Mouse (Mus musculus): ENCODE data around the gene Ccdc88b. TPM values are rescaled to one million over a fixed set of nuclear protein-coding genes. Genes with fewer than 3 reads are reported as not detected.

Ccdc88b gene
- polyA plus RNA-seq (2014; fragmentation: Illumina TruSeq; extraction: RNeasy Lipid Tissue Mini Kit (QIAGEN cat#74804); ENCODE audit: low read depth, low replicate concordance) = 2.5 TPM

GRCm38 (mm10) chr19:6858031-6858430 is at the start of gene Ccdc88b:
Gene Ccdc88b, minus strand, starts transcription at chr19:6858211.

GRCm38 (mm10) chr19:6840475-6841291 is 17.3 kb downstream of the Ccdc88b start, which contains the start of gene Rps6ka4:
Gene Rps6ka4, minus strand, starts transcription at chr19:6840636.

Other genes with a start within 250 kb of the Ccdc88b start
- 20.0 TPM for gene Rps6ka4, start 17.6 kb downstream of the Ccdc88b start, polyA plus RNA-seq (2014; fragmentation: Illumina TruSeq; extraction: RNeasy Lipid Tissue Mini Kit (QIAGEN cat#74804); ENCODE audit: low read depth, low replicate concordance)
- 56.4 TPM for gene Trmt112, start 51.5 kb upstream of the Ccdc88b start, polyA plus RNA-seq (2014; fragmentation: Illumina TruSeq; extraction: RNeasy Lipid Tissue Mini Kit (QIAGEN cat#74804); ENCODE audit: low read depth, low replicate concordance)
- 299 TPM for gene Prdx5, start 51.9 kb upstream of the Ccdc88b start, polyA plus RNA-seq (2014; fragmentation: Illumina TruSeq; extraction: RNeasy Lipid Tissue Mini Kit (QIAGEN cat#74804); ENCODE audit: low read depth, low replicate concordance)
- 28.7 TPM for gene Esrra, start 63.6 kb upstream of the Ccdc88b start, polyA plus RNA-seq (2014; fragmentation: Illumina TruSeq; extraction: RNeasy Lipid Tissue Mini Kit (QIAGEN cat#74804); ENCODE audit: low read depth, low replicate concordance)
- gene Catsperz, start 67.2 kb upstream of the Ccdc88b start, polyA plus RNA-seq (2014; fragmentation: Illumina TruSeq; extraction: RNeasy Lipid Tissue Mini Kit (QIAGEN cat#74804); ENCODE audit: low read depth, low replicate concordance) = 10.1 TPM
- gene Kcnk4, start 76.3 kb upstream of the Ccdc88b start, polyA plus RNA-seq (2014; fragmentation: Illumina TruSeq; extraction: RNeasy Lipid Tissue Mini Kit (QIAGEN cat#74804); ENCODE audit: low read depth, low replicate concordance) = 0.31 TPM
- 54.0 TPM for gene Bad, start 83.7 kb upstream of the Ccdc88b start, polyA plus RNA-seq (2014; fragmentation: Illumina TruSeq; extraction: RNeasy Lipid Tissue Mini Kit (QIAGEN cat#74804); ENCODE audit: low read depth, low replicate concordance)
- gene Gpr137, start 84.3 kb upstream of the Ccdc88b start, polyA plus RNA-seq (2014; fragmentation: Illumina TruSeq; extraction: RNeasy Lipid Tissue Mini Kit (QIAGEN cat#74804); ENCODE audit: low read depth, low replicate concordance) = 57.9 TPM
- 81.3 TPM for gene Ppp1r14b, start 116.8 kb upstream of the Ccdc88b start, polyA plus RNA-seq (2014; fragmentation: Illumina TruSeq; extraction: RNeasy Lipid Tissue Mini Kit (QIAGEN cat#74804); ENCODE audit: low read depth, low replicate concordance)
- gene Plcb3, start 118.3 kb upstream of the Ccdc88b start, polyA plus RNA-seq (2014; fragmentation: Illumina TruSeq; extraction: RNeasy Lipid Tissue Mini Kit (QIAGEN cat#74804); ENCODE audit: low read depth, low replicate concordance) = 38.0 TPM
- gene Fkbp2, start 122.3 kb upstream of the Ccdc88b start, polyA plus RNA-seq (2014; fragmentation: Illumina TruSeq; extraction: RNeasy Lipid Tissue Mini Kit (QIAGEN cat#74804); ENCODE audit: low read depth, low replicate concordance) = 204 TPM
- 60.0 TPM for gene Vegfb, start 129.4 kb upstream of the Ccdc88b start, polyA plus RNA-seq (2014; fragmentation: Illumina TruSeq; extraction: RNeasy Lipid Tissue Mini Kit (QIAGEN cat#74804); ENCODE audit: low read depth, low replicate concordance)
- 40.7 TPM for gene Dnajc4, start 134.4 kb upstream of the Ccdc88b start, polyA plus RNA-seq (2014; fragmentation: Illumina TruSeq; extraction: RNeasy Lipid Tissue Mini Kit (QIAGEN cat#74804); ENCODE audit: low read depth, low replicate concordance)
- gene Nudt22, start 137.9 kb upstream of the Ccdc88b start, polyA plus RNA-seq (2014; fragmentation: Illumina TruSeq; extraction: RNeasy Lipid Tissue Mini Kit (QIAGEN cat#74804); ENCODE audit: low read depth, low replicate concordance) = 23.3 TPM
- gene Trpt1, start 137.9 kb upstream of the Ccdc88b start, polyA plus RNA-seq (2014; fragmentation: Illumina TruSeq; extraction: RNeasy Lipid Tissue Mini Kit (QIAGEN cat#74804); ENCODE audit: low read depth, low replicate concordance) = 11.9 TPM
- gene Fermt3, start 161.3 kb upstream of the Ccdc88b start, polyA plus RNA-seq (2014; fragmentation: Illumina TruSeq; extraction: RNeasy Lipid Tissue Mini Kit (QIAGEN cat#74804); ENCODE audit: low read depth, low replicate concordance) = 10.2 TPM
- 65.5 TPM for gene Stip1, start 181.8 kb upstream of the Ccdc88b start, polyA plus RNA-seq (2014; fragmentation: Illumina TruSeq; extraction: RNeasy Lipid Tissue Mini Kit (QIAGEN cat#74804); ENCODE audit: low read depth, low replicate concordance)
- 26.8 TPM for gene Macrod1, start 198.6 kb upstream of the Ccdc88b start, polyA plus RNA-seq (2014; fragmentation: Illumina TruSeq; extraction: RNeasy Lipid Tissue Mini Kit (QIAGEN cat#74804); ENCODE audit: low read depth, low replicate concordance)
- 0.72 TPM for gene Flrt1, start 247.5 kb upstream of the Ccdc88b start, polyA plus RNA-seq (2014; fragmentation: Illumina TruSeq; extraction: RNeasy Lipid Tissue Mini Kit (QIAGEN cat#74804); ENCODE audit: low read depth, low replicate concordance)